Mouse (Mus musculus): ENCODE results near the gene Skap1.
"Not testable (repeated sequence)": the region's sequence is repeated elsewhere in the genome, so short reads cannot be mapped to it uniquely, and the experiment has no call there.

The Skap1 gene

GRCm38 (mm10) chr11:96778061-96778627 lies 313.8 kb downstream of the Skap1 start:
- not testable (repeated sequence) for DNase-seq (ENCODE audit: extremely low spot score)

GRCm38 (mm10) chr11:96780306-96780705 lies 315.9 kb downstream of the Skap1 start:
- DNase-seq (ENCODE audit: extremely low spot score): no peak

- no peak for DNase-seq (ENCODE audit: extremely low spot score)
Measured at GRCm38 (mm10) chr11:96781425-96781824, 317.0 kb downstream of the Skap1 start.

- peak; percentile 78 for DNase-seq (ENCODE audit: extremely low spot score)
Measured at GRCm38 (mm10) chr11:96784847-96785246, 320.5 kb downstream of the Skap1 start.

GRCm38 (mm10) chr11:96786731-96787450 lies 322.5 kb downstream of the Skap1 start:
- DNase-seq (ENCODE audit: extremely low spot score): no peak

- DNase-seq (ENCODE audit: extremely low spot score): peak; percentile 92
Measured at GRCm38 (mm10) chr11:96788871-96789795, 324.7 kb downstream of the Skap1 start, which contains the start of gene Cbx1. Cbx1 (plus strand) TSS chr11:96789127.

- DNase-seq (ENCODE audit: extremely low spot score): peak; percentile 29
Measured at GRCm38 (mm10) chr11:96789990-96790389, 325.6 kb downstream of the Skap1 start.

GRCm38 (mm10) chr11:96790681-96791080 lies 326.3 kb downstream of the Skap1 start:
- no peak for DNase-seq (ENCODE audit: extremely low spot score)

GRCm38 (mm10) chr11:96795491-96795890 lies 331.1 kb downstream of the Skap1 start:
- DNase-seq (ENCODE audit: extremely low spot score): no peak

- DNase-seq (ENCODE audit: extremely low spot score): no peak
Measured at GRCm38 (mm10) chr11:96796081-96796480, 331.7 kb downstream of the Skap1 start.

GRCm38 (mm10) chr11:96796586-96796985 lies 332.2 kb downstream of the Skap1 start:
- no peak for DNase-seq (ENCODE audit: extremely low spot score)

- no peak for DNase-seq (ENCODE audit: extremely low spot score)
Measured at GRCm38 (mm10) chr11:96799511-96799910, 335.1 kb downstream of the Skap1 start.

GRCm38 (mm10) chr11:96805606-96806005 lies 341.2 kb downstream of the Skap1 start:
- no peak for DNase-seq (ENCODE audit: extremely low spot score)

GRCm38 (mm10) chr11:96808066-96808465 lies 343.7 kb downstream of the Skap1 start:
- DNase-seq (ENCODE audit: extremely low spot score): no peak
